Mouse (Mus musculus) thymus, adult 2 months (tissue): ENCODE results near the gene Fbxl19.

Experiments used
- CTCF ChIP-seq: fragments of 200-500 bp; IDR thresholded peaks from 2 replicates; pipeline ENCODE4 v1.5.1; 2012; ENCODE audit warnings: mild to moderate bottlenecking, control low read depth, low read length, moderate library complexity, borderline replicate concordance; ENCODE audit not compliant: control insufficient read depth, poor library complexity, insufficient read depth; ENCODE audit errors: extremely low read depth
- POLR2A ChIP-seq: fragments of 200-500 bp; IDR thresholded peaks from 2 replicates; pipeline ENCODE4 v1.6.1; 2012; ENCODE audit warnings: mild to moderate bottlenecking, low read length, control low read depth, moderate library complexity; ENCODE audit not compliant: control insufficient read depth, poor library complexity, insufficient read depth; ENCODE audit errors: extremely low read depth

- TF ChIP-seq POLR2A: no peak
- no peak for TF ChIP-seq CTCF
These were observed 26.0 kb upstream of the Fbxl19 start for GRCm38 (mm10) chr7:127718339-127718738.
